Mouse (Mus musculus): ENCODE data around the gene Cntnap2. TPM values are rescaled to one million over a fixed set of nuclear protein-coding genes. Genes with fewer than 3 reads are reported as not detected.
A peak's percentile ranks its signal among the peaks of the same experiment; 100 is the strongest.

Cntnap2 gene
- total RNA-seq, 2 experiments from 2014 or later = 115 to 129 TPM

GRCm38 (mm10) chr6:46802264-46803110 is 1743.3 kb downstream of the Cntnap2 start:
- DNase-seq (ENCODE audit: low spot score in 2 of 2) = peak; percentile 9 to 48
- intact Hi-C loops (cut with DNase I) = no loop called here

GRCm38 (mm10) chr6:46856635-46857034 is 1797.5 kb downstream of the Cntnap2 start:
- no peak for DNase-seq (ENCODE audit: low spot score in 2 of 2)
- intact Hi-C loops (cut with DNase I) = no loop called here

- DNase-seq (ENCODE audit: low spot score in 2 of 2) = no peak
- intact Hi-C loops (cut with DNase I) = no loop called here
Observed at GRCm38 (mm10) chr6:46861076-46861475, 1801.9 kb downstream of the Cntnap2 start.

GRCm38 (mm10) chr6:46866317-46866716 is 1807.2 kb downstream of the Cntnap2 start:
- DNase-seq (ENCODE audit: low spot score in 2 of 2) = no peak
- intact Hi-C loops (cut with DNase I) = no loop called here

GRCm38 (mm10) chr6:46886230-46886629 is 1827.1 kb downstream of the Cntnap2 start:
- no peak for DNase-seq (ENCODE audit: low spot score in 2 of 2)
- intact Hi-C loops (cut with DNase I) = no loop called here

- intact Hi-C loops (cut with DNase I) = no loop called here
- no peak for DNase-seq (ENCODE audit: low spot score in 2 of 2)
Observed at GRCm38 (mm10) chr6:46909167-46909566, 1850.0 kb downstream of the Cntnap2 start.

- intact Hi-C loops (cut with DNase I) = no loop called here
- DNase-seq (ENCODE audit: low spot score in 2 of 2) = peak in 1 of 2 experiments; percentile 4
Observed at GRCm38 (mm10) chr6:46918701-46919274, 1859.6 kb downstream of the Cntnap2 start.

GRCm38 (mm10) chr6:46919973-46920372 is 1860.8 kb downstream of the Cntnap2 start:
- no peak for DNase-seq (ENCODE audit: low spot score in 2 of 2)
- intact Hi-C loops (cut with DNase I) = no loop called here

- intact Hi-C loops (cut with DNase I) = no loop called here
- no peak for DNase-seq (ENCODE audit: low spot score in 2 of 2)
Observed at GRCm38 (mm10) chr6:46924709-46925108, 1865.6 kb downstream of the Cntnap2 start.

GRCm38 (mm10) chr6:46945703-46946102 is 1886.5 kb downstream of the Cntnap2 start:
- intact Hi-C loops (cut with DNase I) = no loop called here
- DNase-seq (ENCODE audit: low spot score in 2 of 2) = no peak

- intact Hi-C loops (cut with DNase I) = loop anchor here (5.0 kb wide), 1 partner anchor 1639 kb away; no protein-coding TSS in a partner anchor
- peak; percentile 78 to 87 for DNase-seq (ENCODE audit: low spot score in 2 of 2)
Observed at GRCm38 (mm10) chr6:46961022-46961686, 1902.0 kb downstream of the Cntnap2 start.

- DNase-seq (ENCODE audit: low spot score in 2 of 2) = no peak
- intact Hi-C loops (cut with DNase I) = loop anchor here (5.0 kb wide), 1 partner anchor 1641 kb away; no protein-coding TSS in a partner anchor
Observed at GRCm38 (mm10) chr6:46963261-46963660, 1904.1 kb downstream of the Cntnap2 start.

GRCm38 (mm10) chr6:46963693-46964092 is 1904.5 kb downstream of the Cntnap2 start:
- intact Hi-C loops (cut with DNase I) = loop anchor here (5.0 kb wide), 1 partner anchor 1641 kb away; no protein-coding TSS in a partner anchor
- DNase-seq (ENCODE audit: low spot score in 2 of 2) = no peak

- intact Hi-C loops (cut with DNase I) = no loop called here
- DNase-seq (ENCODE audit: low spot score in 2 of 2) = no peak
Observed at GRCm38 (mm10) chr6:46972640-46973039, 1913.5 kb downstream of the Cntnap2 start.

- no peak for DNase-seq (ENCODE audit: low spot score in 2 of 2)
- intact Hi-C loops (cut with DNase I) = no loop called here
Observed at GRCm38 (mm10) chr6:46996010-46996602, 1936.9 kb downstream of the Cntnap2 start.

- intact Hi-C loops (cut with DNase I) = no loop called here
- peak; percentile 30 to 38 for DNase-seq (ENCODE audit: low spot score in 2 of 2)
Observed at GRCm38 (mm10) chr6:47004430-47004829, 1945.3 kb downstream of the Cntnap2 start.

GRCm38 (mm10) chr6:47012933-47013332 is 1953.8 kb downstream of the Cntnap2 start:
- DNase-seq (ENCODE audit: low spot score in 2 of 2) = no peak
- intact Hi-C loops (cut with DNase I) = no loop called here

- intact Hi-C loops (cut with DNase I) = no loop called here
- peak; percentile 93 to 94 for DNase-seq (ENCODE audit: low spot score in 2 of 2)
Observed at GRCm38 (mm10) chr6:47013535-47013934, 1954.4 kb downstream of the Cntnap2 start.

- no peak for DNase-seq (ENCODE audit: low spot score in 2 of 2)
- intact Hi-C loops (cut with DNase I) = no loop called here
Observed at GRCm38 (mm10) chr6:47014886-47015586, 1955.9 kb downstream of the Cntnap2 start.

All from left cerebral cortex, postnatal 14 days (tissue).